Mouse (Mus musculus) heart, postnatal 0 days (tissue): ENCODE results near the gene Mgll.

Experiments used
- CTCF ChIP-seq: IDR thresholded peaks from 2 replicates; pipeline ENCODE4 v1.5.1; 2016; ENCODE audit warnings: antibody characterized with exemption, control low read depth, low read depth
- EP300 ChIP-seq: IDR thresholded peaks from 2 replicates; pipeline ENCODE4 v1.6.1; 2016; ENCODE audit warnings: antibody characterized with exemption, low read depth

DNA sequence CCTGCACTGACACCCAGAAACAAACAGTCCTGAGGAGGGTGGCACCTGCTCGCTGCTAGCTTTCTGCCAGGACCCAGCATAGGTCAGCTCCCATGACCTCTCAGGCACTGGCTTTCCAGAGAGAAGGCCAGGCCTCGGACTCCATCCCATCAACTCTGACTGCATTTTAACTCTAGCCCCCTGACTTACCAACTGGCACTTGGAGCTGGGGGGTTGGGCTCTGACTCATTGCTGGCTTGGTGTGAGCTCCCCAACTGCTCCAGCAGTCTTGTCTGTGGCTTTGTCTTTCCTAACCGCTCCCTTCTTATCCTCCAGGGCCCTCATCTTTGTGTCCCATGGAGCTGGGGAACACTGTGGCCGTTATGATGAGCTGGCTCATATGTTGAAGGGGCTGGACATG is 40.1 kb downstream of the Mgll start:
- TF ChIP-seq CTCF, result no peak
- no peak for TF ChIP-seq EP300
